Mouse (Mus musculus) brown adipose tissue, adult 24 weeks (tissue): Measurements from ENCODE around the gene Spx. TPM values are rescaled to one million over a fixed set of nuclear protein-coding genes. Genes with fewer than 3 reads are reported as not detected.

Experiments used
- polyA plus RNA-seq: library from polyadenylated mRNA; stranded (reverse); fragments of >200 nt; gene quantifications from 2 replicates; pipeline ENCODE4 v1.2.4, GENCODE M21; 2012; ENCODE audit not compliant: missing spikeins, insufficient read depth, insufficient read length

Spx gene
- polyA plus RNA-seq, 1 experiment, result not detected

Other genes starting within 250 kb of the Spx start
- gene Slco1a6, start 204.9 kb upstream of the Spx start, polyA plus RNA-seq, result not detected in 2 replicates
- gene Iapp, start 115.0 kb upstream of the Spx start, polyA plus RNA-seq, result not detected in 2 replicates
- not detected in 2 replicates for gene Slco1a5, start 90.5 kb upstream of the Spx start, polyA plus RNA-seq
- 4.9 and 6.6 TPM in 2 replicates for gene Pyroxd1, start 67.8 kb upstream of the Spx start, polyA plus RNA-seq
- gene Recql, start 26.4 kb upstream of the Spx start, polyA plus RNA-seq, result 11.9 and 12.5 TPM in 2 replicates
- 19.0 and 22.6 TPM in 2 replicates for gene Golt1b, start 26.2 kb upstream of the Spx start, polyA plus RNA-seq
- gene Gys2, start 59.7 kb downstream of the Spx start, polyA plus RNA-seq, result 111 and 151 TPM in 2 replicates
- 1,125 and 1,392 TPM in 2 replicates for gene Ldhb, start 94.5 kb downstream of the Spx start, polyA plus RNA-seq
- gene Kcnj8, start 158.2 kb downstream of the Spx start, polyA plus RNA-seq, result 11.2 and 17.3 TPM in 2 replicates